Mouse (Mus musculus): Measurements from ENCODE around the gene Rhof.

DNA sequence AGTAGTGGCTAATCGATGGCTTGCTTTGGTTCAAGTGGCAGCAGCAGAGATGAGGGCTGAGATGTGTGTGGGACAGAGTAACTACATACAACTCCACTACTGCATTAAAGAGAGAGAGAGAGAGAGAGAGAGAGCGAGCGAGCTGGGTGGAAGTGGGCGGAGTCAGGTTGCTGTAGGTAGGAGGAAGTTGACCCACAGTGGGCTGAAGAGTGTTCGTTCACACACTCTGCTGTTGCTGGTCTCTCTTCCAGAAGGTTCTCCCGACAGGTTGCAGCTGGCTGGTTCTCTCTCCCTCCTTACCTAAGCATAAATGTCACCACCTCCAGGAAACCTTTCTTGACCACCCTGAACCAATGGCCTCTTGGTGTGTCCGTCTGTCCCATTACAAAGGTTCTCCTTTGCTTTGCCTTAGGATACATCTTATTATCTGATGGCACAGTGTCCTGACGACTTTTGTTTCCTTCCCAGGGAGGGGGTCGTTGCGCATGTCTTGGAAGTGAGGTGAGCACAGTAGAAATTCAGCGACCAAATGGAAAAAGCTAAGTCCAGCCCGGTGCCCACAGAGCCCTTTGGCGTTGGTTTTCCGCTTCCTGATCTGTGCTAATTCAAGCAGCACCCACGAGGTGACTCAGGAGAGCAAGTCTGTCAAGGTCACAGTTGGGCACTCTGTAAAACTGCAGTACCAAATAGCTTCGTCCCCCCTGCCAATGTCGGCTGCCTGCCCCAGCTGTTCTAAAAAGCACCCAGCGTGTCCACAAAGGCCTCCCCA is 6.7 kb downstream of the Rhof start:
- no peak for TF ChIP-seq POLR2A (IDR thresholded peaks at IDR 0.05; ENCODE audit: borderline replicate concordance, insufficient read depth, low read length)
- no peak for TF ChIP-seq CTCF (IDR thresholded peaks at IDR 0.05; ENCODE audit: borderline replicate concordance, insufficient read depth, low read depth, low read length)

Data from cerebellum, adult 2 months (tissue).